Mouse (Mus musculus) megakaryocyte progenitor cell, adult 5-6 weeks (primary cell): ENCODE measurements around the gene Gadd45gip1. TPM values are rescaled to one million over a fixed set of nuclear protein-coding genes. Genes with fewer than 3 reads are reported as not detected.
A peak's percentile ranks its signal among the peaks of the same experiment; 100 is the strongest.

Source experiments
- ATAC-seq: replicated peaks from 2 replicates; pipeline ENCODE4 v1.8.0; 2016; ENCODE audit warnings: mild to moderate bottlenecking, moderate TSS enrichment, inconsistent platforms; ENCODE audit not compliant: poor library complexity
- total RNA-seq, 2 experiments: library from RNA; stranded (forward) in 1 of 2; stranded (reverse) in 1 of 2; fragments of 157-497, 149-512 nt in 1 of 2; fragments of 200-1000 nt in 1 of 2; gene quantifications; 2 replicates each; pipeline versions ENCODE4 v1.2.3 to v1.2.4; 2015 to 2017

Gene Gadd45gip1
- total RNA-seq, 2 experiments from 2014 or later: 21.9 to 51.2 TPM

DNA sequence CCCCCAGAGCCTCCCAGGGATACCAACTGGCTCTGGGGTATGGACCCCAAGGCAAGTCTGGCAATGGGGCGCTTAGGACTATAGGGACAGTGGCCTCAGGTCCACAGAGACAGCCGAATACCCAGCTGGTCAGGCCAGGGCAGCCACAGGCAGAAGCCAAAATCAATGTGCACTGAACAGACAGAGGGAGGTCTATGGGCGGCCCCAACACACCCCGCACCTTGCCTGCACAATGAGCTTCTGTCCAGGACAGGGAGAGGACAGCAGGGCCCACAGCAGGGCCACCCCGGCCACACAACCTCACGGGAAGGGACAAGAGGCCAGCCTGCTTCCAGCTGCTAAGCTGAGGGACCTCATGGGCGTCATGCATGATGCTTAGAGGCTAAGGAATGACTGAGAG, 36.8 kb upstream of the Gadd45gip1 start:
- ATAC-seq: no peak

DNA sequence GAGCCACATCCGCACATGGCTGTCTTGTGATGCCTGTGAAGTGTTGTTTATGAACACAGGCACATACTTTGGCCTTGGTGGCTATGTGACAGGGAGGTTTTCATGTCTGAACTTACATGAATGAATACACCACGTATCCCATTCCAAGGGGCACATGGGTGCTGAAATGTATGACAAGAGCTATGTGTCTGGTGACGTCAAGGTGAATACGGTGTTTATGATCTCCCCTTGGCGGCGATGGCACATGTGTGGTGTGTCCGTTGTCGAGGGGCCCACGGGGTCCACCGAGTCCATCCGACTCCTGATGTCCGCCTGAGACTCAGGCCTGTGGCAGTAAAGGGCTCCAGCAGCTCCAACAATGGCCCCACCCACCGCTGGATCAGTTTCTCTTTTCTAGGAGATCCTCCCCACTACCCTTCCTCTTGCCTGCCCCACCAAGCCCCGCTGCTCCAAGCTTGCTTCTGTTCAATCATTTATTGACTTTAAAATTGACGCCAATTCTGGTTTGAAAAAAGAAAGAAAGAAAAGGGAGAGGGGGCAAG, 34.0 kb upstream of the Gadd45gip1 start:
- ATAC-seq: no peak

DNA sequence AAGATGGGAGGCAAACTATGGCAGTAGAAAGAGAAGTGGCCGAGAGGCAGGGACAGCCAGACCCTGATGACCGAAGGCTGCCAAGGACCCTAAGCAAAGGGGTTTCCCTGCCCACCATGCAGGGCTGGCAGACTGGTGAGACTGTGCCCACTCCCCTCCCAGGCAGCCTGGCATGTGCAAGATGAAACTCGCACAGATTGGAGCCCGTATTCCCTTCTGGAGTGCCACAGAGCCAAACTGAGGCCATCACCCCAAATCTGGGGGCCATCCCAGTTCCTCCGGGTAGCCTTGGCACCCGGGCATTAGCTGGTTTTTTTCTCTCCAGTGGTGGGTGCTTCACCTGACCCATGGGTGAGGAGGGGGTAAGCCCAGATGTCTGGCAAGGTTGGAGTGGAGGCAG, 33.4 kb upstream of the Gadd45gip1 start:
- no peak for ATAC-seq

DNA sequence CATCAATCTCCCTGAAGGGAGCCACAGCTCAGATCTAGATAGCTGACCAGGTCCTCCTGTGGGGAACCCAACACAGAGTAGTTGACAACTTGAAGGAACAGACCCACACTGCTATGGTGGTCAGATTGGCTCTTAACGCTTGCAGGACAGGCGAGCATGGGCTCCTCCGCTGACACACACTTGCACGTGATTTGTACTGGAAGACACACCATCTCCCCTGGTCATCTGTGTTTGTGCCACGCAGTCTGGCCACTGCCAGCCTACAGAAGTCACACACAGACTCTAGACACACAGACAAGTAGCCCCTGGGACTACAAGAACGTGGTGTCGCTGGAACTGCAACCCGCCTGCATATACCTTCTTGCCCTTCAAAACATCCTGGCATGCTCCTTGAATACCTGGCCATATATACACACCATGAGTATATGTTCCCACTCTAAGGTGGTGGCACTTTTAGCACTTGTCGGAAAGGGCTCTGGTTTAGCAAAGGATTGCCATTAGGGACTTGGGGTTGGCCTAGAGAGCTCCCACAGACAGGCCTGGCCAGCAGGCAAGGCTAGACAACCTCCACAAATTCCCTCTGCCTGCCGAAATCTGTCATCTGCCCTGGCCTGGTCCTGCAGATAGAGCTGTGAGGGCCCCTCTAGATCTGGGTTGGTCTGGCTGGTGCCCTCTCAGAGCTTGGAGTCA, 32.7 kb upstream of the Gadd45gip1 start:
- no peak for ATAC-seq

DNA sequence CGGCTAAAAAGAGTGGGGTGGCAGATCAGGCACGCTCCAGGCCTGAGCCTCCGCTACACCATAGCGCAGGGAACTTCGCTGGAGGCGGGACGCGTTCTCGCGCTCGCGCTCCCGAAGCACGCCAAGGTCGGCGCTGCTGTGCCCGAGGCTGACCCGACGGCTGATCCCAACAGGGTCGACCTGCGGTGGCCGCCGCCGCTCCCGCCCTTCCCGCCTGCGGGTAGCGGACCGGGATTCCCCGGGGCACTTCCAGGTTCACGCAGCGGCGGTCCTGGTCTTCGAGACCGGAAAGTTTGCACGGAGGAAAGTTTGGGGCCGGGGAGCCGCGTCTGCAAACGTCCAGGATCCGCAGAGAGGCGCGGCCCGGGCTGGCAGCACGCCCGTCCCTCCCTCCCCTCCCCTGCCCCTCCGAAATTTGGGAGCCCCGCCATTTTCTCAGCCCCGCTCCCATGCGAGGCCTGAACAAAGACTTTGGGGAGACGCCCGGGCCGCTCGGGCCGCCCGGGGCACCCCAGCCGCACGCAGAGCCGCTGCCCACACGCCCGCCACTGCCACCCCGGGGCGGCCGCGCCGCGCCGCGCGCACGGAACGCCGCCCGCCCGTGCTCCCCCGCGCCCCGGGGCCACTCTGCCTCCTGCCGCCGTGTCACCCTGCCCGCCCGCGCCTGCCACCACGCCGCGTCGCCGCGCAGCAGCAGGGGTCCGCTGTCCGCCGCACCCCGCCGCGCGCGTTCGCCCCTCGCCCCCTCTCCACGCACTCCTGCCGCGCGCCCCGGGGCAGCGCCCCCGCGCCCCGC, 32.0 kb upstream of the Gadd45gip1 start:
- peak; percentile 59 for ATAC-seq

DNA sequence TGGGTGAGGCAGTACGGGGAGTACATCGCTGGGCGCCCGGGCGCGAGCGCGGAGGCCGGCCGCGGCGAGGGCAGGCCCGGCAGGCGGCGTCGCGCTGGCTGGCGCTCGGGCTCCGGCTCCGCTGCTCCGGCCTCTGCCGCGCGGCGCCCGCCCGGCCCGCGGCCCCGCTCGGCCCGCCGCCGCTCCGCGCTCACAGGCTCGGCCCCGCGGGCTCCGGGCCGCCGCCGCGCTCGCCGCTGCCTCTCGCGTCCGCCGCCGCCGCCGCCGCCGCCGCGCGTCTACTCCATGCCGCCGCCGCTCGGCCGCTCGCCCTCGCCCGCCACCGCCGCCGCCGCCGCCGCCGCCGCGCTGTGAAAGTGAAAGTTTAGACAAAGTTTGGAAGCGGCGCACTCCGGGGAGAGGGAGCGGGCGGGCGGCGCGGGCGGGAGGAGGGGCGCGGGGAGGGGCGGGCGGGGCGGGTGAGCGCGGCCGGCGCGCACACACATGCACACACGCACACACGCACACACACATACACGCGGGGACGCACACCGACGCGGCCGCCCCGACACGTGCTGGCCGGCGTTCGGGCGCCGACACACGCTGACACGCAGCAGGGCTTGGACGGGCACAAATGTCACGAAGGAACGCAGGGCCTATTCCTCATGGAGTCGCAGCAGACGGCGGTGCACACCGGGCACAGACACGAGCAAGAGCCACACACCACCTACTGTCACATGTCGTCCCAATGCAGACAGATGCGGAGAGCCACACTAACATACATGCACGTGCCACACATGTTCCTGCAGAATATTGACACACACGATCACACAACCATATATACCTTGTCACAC, 31.1 kb upstream of the Gadd45gip1 start, which contains the start of gene Nfix:
Nfix (minus strand) TSS at position 346 of the 833 bp plus-strand sequence.
- ATAC-seq: peak; percentile 48

DNA sequence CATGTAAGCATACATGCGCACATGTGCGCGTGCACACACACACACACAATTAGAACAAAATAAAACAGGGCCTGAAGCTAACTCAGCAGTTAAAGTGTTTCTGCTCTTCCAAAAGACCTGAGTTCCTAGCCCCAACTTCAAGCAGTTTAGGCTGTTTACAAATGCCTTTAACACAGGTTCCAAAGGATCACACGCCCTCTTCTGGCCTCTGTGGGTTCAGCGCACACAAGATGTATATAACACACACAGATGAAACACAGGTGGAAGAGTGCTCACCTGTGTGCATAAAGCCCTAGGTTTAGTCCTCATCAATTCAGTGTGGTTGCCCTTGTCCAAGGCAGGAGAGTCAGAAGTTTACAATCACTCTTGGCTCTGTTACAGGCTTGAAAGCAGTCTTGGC, 25.3 kb upstream of the Gadd45gip1 start:
- no peak for ATAC-seq

DNA sequence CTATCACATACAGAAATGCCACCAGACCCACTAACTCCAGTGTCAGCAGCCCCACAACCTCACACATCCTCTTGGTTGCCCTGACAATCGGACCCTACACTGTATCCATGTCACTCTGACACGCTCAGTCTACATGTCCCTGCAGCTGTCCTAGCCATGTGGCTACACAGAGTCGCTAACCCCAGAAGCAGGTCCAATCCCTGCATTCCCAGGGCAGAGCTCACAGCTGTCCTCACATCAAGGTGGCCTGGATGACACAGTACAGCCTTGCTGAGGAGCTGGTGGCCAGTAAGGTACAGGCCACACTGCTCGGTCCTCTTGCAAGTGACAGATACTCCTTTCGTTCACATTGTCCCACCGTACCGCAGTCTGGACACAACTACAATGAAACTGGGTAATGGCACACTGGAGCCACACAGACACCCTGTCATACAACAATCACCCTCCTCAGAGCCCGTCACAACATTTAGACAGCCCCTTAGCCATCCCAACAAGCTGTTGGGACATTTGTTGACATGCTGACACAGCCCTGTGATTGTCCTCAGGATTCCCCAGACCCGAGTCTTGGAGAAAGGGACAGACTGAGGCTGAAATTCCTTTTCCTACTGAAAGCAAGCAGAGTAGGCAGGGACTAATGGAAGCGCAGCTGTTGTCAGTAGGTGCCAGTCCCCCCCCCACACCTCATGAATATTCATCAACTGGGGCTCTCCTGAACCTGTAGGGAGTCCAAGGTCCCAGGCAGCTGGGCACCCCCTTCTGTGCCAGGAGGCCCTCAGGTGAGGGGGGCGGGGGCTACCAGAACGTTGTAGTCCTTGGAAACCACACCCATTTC, 22.0 kb upstream of the Gadd45gip1 start:
- no peak for ATAC-seq

DNA sequence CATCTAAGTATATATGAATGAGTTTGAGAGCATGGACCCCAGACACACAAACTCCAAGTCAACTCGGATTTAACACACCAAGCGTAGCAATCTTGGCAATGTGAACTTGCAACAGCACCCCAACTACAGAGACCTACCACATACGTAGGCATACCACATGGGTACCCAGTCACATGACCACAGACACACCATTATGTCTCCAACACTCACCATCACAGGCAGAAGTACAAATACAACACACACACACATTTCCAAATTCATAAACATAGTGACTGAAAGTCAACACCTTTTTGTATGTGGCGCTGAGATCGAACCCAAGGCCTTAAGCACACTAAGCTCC, 21.4 kb upstream of the Gadd45gip1 start:
- ATAC-seq: no peak

DNA sequence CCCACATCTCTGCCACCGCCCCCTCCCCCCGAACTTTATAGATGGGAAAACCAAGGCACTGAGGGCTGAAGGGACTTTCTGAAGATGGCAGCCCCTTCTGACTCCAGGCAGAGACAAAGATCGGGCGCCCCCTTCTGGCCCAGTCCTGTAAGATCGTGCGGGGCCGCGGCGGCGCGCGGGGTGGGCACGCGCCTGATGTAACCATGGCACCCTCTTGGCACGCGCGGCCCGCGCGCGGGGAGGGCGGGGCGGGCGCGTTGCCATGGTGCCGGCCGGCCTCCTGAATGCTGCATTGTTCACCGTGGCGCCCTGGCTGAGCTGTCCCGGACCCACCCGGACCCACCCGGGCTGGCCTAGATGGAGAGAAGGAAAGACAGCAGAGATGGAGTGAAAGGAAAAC, 20.4 kb upstream of the Gadd45gip1 start:
- ATAC-seq: peak; percentile 77

DNA sequence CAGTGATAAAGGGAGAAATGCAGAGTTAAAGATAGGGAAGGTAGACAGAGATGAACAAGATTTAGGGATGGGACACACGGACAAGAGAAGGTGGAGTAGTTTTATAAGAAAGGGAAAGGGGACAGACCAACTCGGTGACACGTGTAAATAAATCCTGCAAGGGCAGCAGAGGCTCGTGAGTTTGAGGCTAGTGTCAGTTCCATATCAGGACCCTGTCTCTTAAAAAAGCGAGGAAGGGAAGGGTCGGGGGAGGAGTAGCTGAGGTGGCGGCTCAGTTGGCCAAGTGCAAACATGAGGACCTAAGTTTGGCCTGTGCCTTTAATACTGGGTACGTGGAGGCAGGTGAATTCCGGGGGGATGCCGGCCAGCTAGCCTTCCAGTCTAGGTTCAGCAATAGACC, 20.0 kb upstream of the Gadd45gip1 start:
- ATAC-seq: no peak

DNA sequence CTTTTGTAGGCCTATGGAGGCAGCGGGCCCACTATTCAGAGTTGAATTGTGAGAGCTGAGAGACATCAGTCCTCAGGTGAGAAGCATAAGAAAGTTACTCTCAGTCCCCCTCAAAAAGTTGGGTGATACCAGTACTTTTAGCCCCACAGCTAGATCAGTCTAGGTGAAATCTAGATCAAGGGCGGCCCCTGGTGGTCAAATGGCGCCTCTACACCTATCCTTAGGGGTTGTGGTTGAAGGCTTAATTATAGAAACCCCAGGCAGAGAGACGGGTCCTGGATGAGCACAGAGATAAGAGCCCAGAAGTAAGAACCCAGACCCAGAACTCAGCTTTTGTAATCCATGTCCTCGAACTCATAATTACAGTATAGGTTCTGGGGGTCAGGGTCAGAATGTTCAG, 18.3 kb upstream of the Gadd45gip1 start:
- ATAC-seq: peak; percentile 70

DNA sequence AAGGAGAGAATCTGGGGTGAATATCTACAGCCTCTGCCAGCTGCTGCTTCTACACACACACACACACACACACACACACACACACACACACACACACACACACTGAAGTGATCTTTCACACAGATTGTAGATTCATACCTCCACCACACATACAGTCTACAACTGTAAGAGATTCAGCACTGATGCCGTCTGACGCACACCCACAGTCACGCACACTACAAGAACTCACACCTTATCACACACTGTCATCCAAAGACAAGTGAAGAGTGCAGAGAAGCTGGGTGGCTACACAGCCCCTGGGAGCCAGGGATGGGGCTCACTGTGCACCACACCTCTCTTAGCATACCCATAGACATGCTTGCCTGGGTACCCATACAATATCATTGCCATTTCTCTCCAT, 17.5 kb upstream of the Gadd45gip1 start:
- ATAC-seq: no peak

DNA sequence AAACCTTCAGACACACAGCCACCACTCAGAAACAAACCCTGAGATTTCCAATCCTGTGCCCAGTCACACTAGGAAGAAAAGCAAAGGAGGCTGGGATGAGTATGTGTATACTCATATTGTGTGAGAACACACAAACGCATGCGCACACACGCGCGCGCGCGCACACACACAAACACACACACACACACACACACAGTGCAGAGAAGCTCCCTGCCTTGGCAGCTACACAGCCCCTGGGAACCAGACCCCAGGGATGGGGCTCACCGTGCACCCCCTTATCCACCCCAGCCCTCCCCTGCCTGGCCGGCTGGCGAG, 17.1 kb upstream of the Gadd45gip1 start:
- no peak for ATAC-seq

DNA sequence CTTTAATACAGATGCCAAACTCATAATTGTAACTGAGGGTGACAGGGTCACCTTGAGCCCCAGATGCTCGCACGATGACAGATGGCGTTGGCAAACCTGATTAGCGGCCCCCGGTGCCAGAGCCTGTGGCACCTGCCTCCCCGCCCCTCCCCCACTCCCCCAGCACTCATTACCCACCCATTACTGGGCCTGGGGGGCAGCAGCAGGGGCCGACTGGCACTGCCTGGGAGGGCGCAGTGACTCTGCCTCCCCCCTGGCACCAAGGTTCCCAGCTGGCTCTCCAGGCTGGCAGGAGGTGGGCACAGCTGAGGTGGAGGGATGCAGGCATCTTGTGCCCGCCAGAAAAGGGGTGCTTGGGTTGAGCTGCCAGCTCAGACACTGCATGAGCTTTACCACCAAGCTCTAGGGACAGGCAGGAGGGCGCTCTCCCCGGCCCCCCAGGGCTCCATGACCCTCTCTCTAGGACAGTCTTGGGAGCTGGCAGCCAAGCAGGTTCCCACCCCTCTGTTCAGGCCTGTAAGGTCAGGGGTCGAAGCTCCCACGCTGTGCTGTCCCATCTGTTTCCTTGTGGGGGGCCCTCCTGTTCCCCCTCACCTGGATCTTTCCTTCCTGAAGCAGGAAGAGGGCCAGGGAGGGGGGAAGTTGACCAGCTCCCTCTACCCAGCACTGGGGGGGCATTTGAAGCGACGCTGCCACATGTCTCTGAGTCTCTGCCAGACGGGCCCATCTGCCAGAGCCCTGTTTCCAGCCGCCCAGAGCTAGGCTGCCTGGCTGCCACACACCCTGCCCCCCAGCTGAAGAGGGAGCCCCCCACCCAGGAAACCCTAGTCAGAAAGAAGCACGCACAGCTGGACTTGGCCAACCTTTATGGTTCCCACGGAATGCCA, 16.5 kb upstream of the Gadd45gip1 start:
- ATAC-seq: no peak

DNA sequence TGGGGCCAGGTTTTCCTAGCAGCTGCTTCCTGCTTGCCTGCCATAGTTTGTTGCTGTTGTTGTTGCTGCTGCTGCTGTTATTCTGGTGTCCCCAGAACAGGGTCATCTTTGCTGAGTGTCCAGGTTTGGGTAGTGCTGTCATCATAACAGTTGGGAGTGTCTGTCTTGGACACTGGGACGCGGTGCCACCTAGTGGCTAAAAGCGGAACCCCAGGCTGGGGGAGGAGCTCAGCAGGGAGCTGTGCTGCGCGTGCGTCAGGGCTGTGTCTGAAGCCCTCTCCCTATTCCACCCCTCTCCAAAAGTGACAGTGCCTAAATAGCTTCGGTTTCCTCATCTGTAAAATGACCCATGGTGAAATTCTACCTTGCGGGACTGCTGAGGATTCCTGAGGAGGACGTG, 15.8 kb upstream of the Gadd45gip1 start:
- peak; percentile 86 for ATAC-seq

DNA sequence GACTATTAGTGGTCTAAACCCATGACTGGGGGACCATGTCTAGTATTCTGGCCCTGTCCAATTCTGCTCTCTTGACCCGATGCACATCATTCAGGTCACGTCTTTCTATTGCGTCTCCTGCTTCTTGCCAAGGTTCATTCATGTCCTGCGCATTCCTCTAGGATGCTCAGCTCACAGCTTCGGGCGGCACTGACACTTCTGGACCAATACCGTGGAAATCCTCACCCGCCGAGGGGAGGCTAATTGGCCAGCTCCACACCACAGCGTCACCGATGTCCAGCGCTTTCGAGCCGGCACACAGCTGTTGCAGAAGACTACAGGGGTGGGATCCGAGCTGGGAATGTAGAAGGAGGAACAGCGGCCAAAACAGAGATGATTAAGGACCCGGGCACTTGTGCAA, 15.2 kb upstream of the Gadd45gip1 start:
- ATAC-seq: no peak

DNA sequence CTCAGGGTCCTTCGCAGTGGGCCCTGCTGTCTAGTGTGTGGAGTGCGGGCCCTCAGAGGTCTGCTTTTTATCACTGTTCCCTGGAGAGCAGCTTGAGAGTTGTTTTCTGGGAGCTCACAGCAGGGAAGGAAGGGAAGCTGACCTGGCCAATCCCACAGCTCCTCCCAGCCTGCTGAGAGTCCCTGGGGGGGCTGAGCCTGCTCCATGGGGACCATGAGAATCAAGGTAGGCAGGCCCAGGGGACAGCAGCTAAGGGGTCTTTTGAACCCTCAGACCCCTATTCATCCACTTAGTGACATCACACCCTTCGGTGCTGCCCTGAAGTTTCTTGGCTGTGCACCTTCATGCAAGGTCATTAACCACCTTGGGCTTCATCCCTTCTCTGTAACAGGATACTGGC, 8.6 kb upstream of the Gadd45gip1 start, which contains the start of gene Dand5:
Dand5 (minus strand) TSS at position 101 of the 400 bp plus-strand sequence.
- ATAC-seq: no peak

DNA sequence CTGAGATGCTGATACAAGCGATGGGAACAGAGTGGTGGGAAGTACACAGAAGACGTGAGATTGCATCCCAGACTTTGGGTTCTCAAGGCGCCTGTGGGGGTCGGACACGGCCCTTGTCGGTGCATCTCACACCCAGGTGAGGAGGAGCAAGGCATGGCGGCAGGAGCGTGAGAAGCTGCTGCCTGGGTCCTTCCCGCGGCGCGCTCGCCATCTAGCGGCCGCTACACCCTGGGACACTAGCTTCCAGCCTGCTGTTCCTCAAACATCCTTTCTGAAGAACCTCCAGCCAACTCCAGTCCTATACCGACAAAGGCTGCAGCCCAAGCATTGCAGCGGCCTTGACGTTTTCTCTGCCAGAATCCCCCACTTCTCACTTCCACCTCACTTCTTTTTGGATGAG, 7.7 kb upstream of the Gadd45gip1 start:
- peak; percentile 99 for ATAC-seq
